Mouse (Mus musculus): ENCODE results near the gene Jup. TPM values are rescaled to one million over a fixed set of nuclear protein-coding genes. Genes with fewer than 3 reads are reported as not detected.

Gene Jup
- polyA plus RNA-seq, 1 experiment from 2014 or later = 234 TPM

DNA sequence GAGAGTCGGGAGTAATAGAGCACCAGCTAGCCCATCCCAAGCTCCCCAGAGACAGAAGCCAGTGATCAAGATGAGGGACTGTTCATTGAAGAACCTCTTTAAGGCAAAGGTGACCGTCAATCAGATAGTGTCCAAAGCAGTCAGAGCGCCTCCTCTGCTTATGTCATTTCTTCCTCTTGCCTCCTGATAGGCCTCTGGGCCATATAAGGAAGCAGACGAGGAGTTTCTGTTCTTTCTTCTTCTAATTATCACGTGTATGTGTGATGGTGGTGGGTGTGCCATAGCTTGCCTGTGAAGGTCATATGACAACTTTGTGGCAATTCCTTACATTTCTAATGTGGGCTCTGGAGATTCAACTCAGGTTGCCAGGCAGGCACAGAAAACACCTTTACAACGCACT lies 3.3 kb upstream of the Jup start:
- TF ChIP-seq EP300 (optimal IDR thresholded peaks at IDR 0.05) = no peak
- TF ChIP-seq CTCF (IDR thresholded peaks at IDR 0.05; ENCODE audit: low read depth) = no peak
- WGBS = 67% methylated on average over 6 of the region's 6 CpGs
- Histone ChIP-seq H3K27ac (replicated peaks) (peak overlapping the region; percentile 56), H3K9ac (ENCODE audit: low read length) (no peak overlapping the region), H3K27me3 (ENCODE audit: control insufficient read depth, insufficient read depth, low read length) (no peaks in the 10 kb centered on the region), H3K4me2 (replicated peaks; ENCODE audit: low read depth) (no peak overlapping the region), H3K4me3 (ENCODE audit: low read depth, low read length) (no peak overlapping the region), H3K4me1 (replicated peaks; ENCODE audit: control insufficient read depth, insufficient read depth) (peaks cover 10% of the 10 kb centered on the region; the same call in 1 of the 2 replicates), H3K9me3 (ENCODE audit: control insufficient read depth, low read length) (no peaks in the 10 kb centered on the region), H3K36me3 (ENCODE audit: control insufficient read depth, insufficient read depth, low read length) (no peaks in the 10 kb centered on the region)
- DNase-seq (ENCODE audit: low spot score) (no peak), ATAC-seq (ENCODE audit: low FRiP score, low TSS enrichment) (no peak)

DNA sequence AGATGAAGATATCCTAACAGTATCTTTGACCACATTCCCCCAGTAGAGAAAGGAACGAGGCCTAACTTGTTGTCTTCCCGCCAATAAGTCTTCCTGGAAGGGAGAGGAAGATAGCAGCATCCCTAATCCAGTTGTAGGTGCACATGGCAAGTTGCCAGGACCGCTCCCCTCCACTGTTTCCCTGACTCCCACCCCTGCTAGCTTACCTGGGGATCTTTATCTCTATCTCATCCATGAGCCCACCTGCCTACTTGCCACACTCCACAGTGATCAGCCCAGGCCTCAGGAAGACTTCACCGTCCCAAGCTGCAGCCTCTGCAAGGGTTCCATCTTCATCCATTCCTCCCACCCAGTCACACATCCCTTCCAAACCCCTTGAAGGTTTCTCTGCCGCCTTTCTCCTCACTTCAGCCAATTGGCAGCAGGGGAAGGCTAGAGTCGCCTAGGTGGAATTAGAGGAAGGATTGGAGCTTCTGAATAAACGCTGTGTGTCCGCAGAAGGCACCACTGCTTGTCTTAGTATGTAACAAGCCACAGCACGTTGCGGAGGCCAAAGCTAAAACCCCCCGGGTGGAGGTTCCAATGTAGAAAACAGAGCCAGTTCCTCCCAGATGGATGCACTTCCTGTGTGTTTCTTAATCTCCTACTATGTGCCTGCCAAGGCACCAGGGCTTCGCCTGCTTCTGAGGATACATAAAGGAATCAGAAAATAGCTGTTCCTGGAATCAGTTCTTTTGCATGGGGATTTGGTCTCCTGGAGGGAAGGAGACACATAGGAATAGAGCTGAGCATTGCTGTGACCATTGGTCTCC lies 2.4 kb upstream of the Jup start:
- Histone ChIP-seq H3K9ac (ENCODE audit: low read length) (no peak overlapping the region), H3K4me1 (replicated peaks; ENCODE audit: control insufficient read depth, insufficient read depth) (peaks cover 10% of the 10 kb centered on the region), H3K27ac (replicated peaks) (peak overlapping the region; percentile 49), H3K4me3 (ENCODE audit: low read depth, low read length) (no peak overlapping the region), H3K36me3 (ENCODE audit: control insufficient read depth, insufficient read depth, low read length) (no peaks in the 10 kb centered on the region), H3K9me3 (ENCODE audit: control insufficient read depth, low read length) (no peaks in the 10 kb centered on the region), H3K27me3 (ENCODE audit: control insufficient read depth, insufficient read depth, low read length) (no peaks in the 10 kb centered on the region), H3K4me2 (replicated peaks; ENCODE audit: low read depth) (no peak overlapping the region)
- ATAC-seq (ENCODE audit: low FRiP score, low TSS enrichment) = no peak
- WGBS = 57% methylated on average over 12 of the region's 12 CpGs
- no peak for DNase-seq (ENCODE audit: low spot score)
- no peak for TF ChIP-seq EP300 (optimal IDR thresholded peaks at IDR 0.05)
- no peak for TF ChIP-seq CTCF (IDR thresholded peaks at IDR 0.05; ENCODE audit: low read depth)

DNA sequence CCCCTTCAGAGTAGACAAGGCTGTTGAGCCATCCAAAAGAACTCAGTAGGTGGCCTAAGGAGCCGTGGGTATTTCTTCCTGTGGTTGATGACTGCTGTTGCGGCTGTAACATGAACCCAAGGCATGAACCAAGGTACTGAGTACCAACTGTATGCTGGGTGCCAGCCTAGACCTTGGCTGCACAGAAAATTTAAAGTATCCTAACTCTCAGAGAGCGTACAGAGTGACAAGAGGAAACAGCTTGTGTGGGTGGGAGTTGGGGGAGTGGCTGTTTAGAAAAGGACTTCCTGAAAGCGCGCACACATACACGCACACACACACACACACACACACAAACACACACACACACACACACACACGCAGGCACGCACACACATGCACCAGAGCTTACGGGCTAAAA lies 1.8 kb upstream of the Jup start:
- DNase-seq (ENCODE audit: low spot score) (no peak), ATAC-seq (ENCODE audit: low FRiP score, low TSS enrichment) (no peak)
- Histone ChIP-seq H3K27me3 (ENCODE audit: control insufficient read depth, insufficient read depth, low read length) (no peaks in the 10 kb centered on the region), H3K4me1 (replicated peaks; ENCODE audit: control insufficient read depth, insufficient read depth) (peaks cover 14% of the 10 kb centered on the region), H3K4me3 (ENCODE audit: low read depth, low read length) (no peak overlapping the region), H3K36me3 (ENCODE audit: control insufficient read depth, insufficient read depth, low read length) (no peaks in the 10 kb centered on the region; the same call in 1 of the 2 replicates), H3K9me3 (ENCODE audit: control insufficient read depth, low read length) (no peaks in the 10 kb centered on the region), H3K4me2 (replicated peaks; ENCODE audit: low read depth) (no peak overlapping the region), H3K27ac (replicated peaks) (peak overlapping the region; percentile 73), H3K9ac (ENCODE audit: low read length) (no peak overlapping the region)
- TF ChIP-seq CTCF (IDR thresholded peaks at IDR 0.05; ENCODE audit: low read depth) (no peak), EP300 (optimal IDR thresholded peaks at IDR 0.05) (no peak)
- 58% methylated on average over 9 of the region's 9 CpGs for WGBS

DNA sequence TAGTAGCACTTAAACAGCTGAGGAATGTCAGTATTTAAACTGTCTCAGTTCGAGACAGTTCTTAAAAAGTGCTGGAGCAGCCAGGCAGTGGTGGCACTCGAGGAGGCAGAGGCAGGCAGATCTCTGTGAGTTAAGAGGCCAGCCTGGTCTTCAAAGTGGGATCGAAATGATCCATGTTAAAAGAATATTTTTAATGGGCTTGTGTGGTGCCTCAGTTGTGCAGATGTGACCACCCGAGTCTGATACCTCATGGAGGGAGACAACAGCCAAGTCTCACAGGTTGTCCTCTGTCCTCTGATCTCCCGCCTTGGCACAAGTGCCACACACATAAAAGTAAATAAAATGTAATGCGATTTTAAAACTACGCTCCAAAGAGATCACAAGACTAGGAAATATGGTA lies 954 bp upstream of the Jup start:
- Histone ChIP-seq H3K27ac (replicated peaks) (peak overlapping the region; percentile 3), H3K4me3 (ENCODE audit: low read depth, low read length) (no peak overlapping the region), H3K9me3 (ENCODE audit: control insufficient read depth, low read length) (no peaks in the 10 kb centered on the region), H3K4me1 (replicated peaks; ENCODE audit: control insufficient read depth, insufficient read depth) (peaks cover 15% of the 10 kb centered on the region), H3K9ac (ENCODE audit: low read length) (no peak overlapping the region), H3K4me2 (replicated peaks; ENCODE audit: low read depth) (no peak overlapping the region), H3K27me3 (ENCODE audit: control insufficient read depth, insufficient read depth, low read length) (no peaks in the 10 kb centered on the region), H3K36me3 (ENCODE audit: control insufficient read depth, insufficient read depth, low read length) (no peaks in the 10 kb centered on the region; the same call in 1 of the 2 replicates)
- DNase-seq (ENCODE audit: low spot score) = no peak
- no peak for ATAC-seq (ENCODE audit: low FRiP score, low TSS enrichment)
- 88% methylated on average over 7 of the region's 7 CpGs for WGBS
- TF ChIP-seq EP300 (optimal IDR thresholded peaks at IDR 0.05) (no peak), CTCF (IDR thresholded peaks at IDR 0.05; ENCODE audit: low read depth) (no peak)

DNA sequence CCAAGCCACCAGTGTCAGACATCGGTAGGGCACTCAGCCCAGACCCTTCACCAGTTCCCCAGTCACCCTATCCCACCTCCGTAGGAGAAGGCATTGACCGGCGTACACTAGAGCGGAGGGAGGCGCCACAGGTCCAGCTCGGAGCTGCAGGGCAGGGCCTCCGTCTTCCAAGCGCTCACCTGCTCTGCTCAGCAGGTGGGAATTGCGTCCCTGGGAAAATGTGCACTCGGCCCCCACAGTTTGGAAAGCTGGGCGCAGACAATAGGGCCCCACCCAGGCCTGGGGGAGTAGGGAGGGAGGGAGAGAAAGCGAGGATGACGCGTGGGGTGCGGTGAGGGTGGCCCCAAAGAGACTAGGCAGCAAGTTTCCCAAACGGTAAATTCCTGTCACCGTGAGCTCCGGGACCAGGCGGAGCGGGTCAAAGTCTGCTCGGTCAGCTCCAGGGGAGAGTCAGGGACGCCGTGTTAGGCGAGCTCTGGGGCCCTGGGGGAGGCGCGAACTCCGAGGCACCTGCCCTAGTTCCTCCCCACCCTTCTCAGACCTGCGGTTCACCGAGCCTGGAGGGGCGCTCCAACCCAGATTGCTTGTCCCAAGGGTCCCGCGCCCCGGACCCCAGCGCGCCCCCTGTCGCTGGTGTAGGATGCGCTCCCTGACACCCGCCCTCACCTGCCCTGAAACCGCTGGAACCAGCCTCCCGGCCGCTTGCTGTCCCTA lies 520 bp downstream of the Jup start:
- H3K4me3 ChIP-seq (ENCODE audit: low read depth, low read length) = peak overlapping the region; percentile 93
- peaks cover 14% of the 10 kb centered on the region for H3K4me1 ChIP-seq (replicated peaks; ENCODE audit: control insufficient read depth, insufficient read depth)
- peak overlapping the region; percentile 98 for H3K27ac ChIP-seq (replicated peaks)
- H3K9ac ChIP-seq (ENCODE audit: low read length) = peak overlapping the region; percentile 96
- peak overlapping the region; percentile 82 for H3K4me2 ChIP-seq (replicated peaks; ENCODE audit: low read depth)
- no peaks in the 10 kb centered on the region; the same call in 1 of the 2 replicates for H3K36me3 ChIP-seq (ENCODE audit: control insufficient read depth, insufficient read depth, low read length)
- 3% methylated on average over 42 of the region's 42 CpGs for WGBS
- peak; percentile 43 for ATAC-seq (ENCODE audit: low FRiP score, low TSS enrichment)
- H3K9me3 ChIP-seq (ENCODE audit: control insufficient read depth, low read length) = no peaks in the 10 kb centered on the region
- peak; percentile 66 for TF ChIP-seq CTCF (IDR thresholded peaks at IDR 0.05; ENCODE audit: low read depth)
- TF ChIP-seq EP300 (optimal IDR thresholded peaks at IDR 0.05) = no peak
- DNase-seq (ENCODE audit: low spot score) = peak; percentile 85
- H3K27me3 ChIP-seq (ENCODE audit: control insufficient read depth, insufficient read depth, low read length) = no peaks in the 10 kb centered on the region
